Mouse (Mus musculus): ENCODE data around the gene Upk1b. TPM values are rescaled to one million over a fixed set of nuclear protein-coding genes. Genes with fewer than 3 reads are reported as not detected.

Upk1b gene
- total RNA-seq, 2 experiments from 2014 or later, result 2.5 to 6.2 TPM

DNA sequence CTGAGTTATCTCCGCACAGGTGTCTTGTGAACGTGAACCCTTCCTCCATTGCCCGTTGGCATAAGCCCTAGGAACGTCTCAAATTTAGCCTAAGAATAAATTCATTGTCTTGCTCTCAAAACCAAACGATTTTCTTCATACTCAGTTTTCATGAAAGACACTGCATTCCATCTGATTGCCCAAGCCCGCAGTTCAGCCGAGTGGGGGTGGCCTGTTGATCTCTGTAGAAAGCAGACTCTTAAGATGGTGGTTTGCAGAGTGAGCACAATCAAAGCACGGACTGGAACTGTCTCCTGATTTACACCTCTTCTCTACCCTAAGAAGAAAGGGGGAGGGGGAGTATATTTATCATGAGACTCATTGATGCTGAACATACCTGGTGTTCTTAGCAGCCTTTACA is 37.7 kb downstream of the Upk1b start:
- DNase-seq, result no peak

GRCm38 (mm10) chr16:38761972-38762371 is 38.2 kb downstream of the Upk1b start:
- peak; percentile 25 to 38 for DNase-seq

DNA sequence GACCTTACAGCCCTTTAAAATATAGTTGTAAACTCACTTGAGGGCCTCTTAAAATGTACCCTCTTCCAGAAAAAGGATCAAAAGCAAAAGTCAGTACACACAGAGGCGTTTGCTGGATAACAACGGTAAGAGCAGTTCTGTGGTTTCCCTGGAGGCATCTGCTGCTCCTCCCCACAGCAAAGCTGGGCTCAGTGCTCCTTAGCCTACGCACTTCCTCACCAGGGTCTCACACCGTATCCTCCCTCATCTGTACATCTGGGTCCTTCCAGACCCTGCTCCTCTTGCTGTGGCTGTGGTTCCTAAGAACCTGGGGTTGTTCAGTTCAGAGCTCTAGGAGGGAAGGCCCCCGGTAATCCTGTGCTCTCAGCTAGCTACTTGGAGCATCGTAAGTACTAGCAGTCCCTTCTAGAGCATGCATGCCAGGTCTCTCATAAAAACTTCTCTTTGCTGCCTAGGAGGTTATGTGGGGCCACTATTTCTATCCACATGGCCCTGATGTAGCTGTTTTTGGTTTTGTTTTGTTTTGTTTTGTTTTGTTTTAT is 39.2 kb downstream of the Upk1b start:
- DNase-seq, result no peak

DNA sequence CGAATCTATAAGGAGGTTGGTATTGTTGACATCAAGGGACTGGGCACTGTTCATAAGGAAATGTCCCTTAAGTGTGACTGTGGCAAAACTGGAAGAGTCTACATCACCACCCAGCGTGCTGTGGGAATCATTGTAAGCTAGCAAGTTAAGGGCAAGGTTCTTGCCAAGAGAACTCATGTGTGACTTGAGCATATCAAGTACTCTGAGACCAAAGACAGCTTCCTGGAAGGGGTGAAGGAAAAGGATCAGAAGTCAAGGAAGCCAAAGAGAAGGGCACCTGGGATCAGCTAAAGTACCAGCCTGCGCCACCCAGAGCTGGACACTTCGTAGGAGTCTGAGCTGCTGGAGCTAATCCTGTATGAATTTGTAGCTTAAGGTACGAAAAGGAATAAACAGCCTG is 39.9 kb downstream of the Upk1b start:
- no peak for DNase-seq

DNA sequence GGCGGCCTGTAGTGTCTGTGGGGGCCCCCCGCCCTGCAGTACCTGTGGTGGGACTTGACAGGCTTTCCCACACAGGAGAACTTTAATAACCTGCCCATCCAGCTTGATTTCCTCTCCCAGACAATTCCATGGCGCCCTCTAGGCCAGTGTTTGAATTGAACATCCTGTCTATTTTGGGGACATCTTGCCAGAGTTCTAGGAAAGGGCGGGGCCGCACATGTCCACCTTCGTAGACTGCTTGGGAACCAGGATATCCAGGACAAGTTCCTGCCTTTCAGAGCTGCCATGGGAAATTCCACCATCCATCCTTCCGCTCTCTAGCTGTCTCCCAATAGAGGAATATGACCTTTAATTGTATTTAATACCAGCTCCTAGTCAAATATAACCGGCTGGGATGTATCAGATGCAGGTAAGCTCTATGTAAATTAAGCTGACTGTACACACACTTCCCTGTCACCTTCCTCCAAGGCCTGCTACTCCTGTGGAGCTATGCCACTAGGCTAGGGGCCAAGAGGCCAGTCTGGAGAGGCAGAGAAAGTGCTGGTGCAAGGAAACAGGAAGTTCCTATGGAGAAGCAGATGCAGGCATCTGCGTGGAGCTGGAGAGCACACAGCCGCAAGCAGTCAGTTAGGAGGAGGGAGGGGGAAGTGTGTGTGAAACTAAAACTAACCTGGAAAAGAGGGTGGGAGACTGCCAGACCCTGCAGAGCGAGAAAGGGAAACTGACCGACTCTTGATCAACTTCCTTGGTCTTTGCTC is 41.8 kb downstream of the Upk1b start:
- DNase-seq, result peak; percentile 56 to 80

DNA sequence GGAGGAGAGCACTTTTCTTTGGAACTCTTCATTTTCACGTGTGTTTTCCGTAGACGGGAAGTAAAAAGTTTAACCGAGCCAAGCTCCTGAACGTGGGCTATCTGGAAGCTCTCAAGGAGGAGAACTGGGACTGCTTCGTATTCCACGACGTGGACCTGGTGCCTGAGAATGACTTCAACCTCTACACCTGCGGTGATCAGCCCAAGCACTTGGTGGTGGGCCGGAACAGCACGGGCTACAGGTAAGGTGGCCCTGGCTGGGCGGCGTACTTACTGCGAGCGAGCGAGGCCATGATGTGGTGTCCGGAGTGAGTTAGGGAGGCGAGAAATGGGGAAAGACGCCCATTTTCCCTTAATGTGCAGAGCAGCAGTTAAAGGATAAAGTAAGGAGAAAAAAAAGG is 42.5 kb downstream of the Upk1b start:
- no peak for DNase-seq

GRCm38 (mm10) chr16:38756572-38756971 is 43.6 kb downstream of the Upk1b start:
- no peak for DNase-seq

DNA sequence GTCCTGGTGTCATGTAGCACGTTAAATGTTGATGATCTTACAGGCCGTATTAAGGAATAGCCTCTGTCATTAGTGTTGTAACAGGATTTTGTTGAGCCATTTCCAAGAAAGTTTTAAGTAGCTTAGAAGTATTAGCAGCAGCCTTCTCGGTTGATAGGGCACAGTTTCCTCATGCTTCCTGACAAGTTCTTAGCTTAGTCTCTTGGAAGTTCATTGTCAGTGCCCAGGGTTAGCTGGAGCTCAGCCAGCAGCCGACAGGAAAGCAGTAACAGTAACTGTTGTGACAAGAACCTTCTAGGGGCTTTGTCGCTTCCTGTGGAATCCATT is 44.0 kb downstream of the Upk1b start:
- DNase-seq, result peak; percentile 31 to 37

- DNase-seq, result no peak
These were observed 44.5 kb downstream of the Upk1b start for GRCm38 (mm10) chr16:38755452-38756176.

GRCm38 (mm10) chr16:38753631-38754030 is 46.5 kb downstream of the Upk1b start:
- no peak for DNase-seq

GRCm38 (mm10) chr16:38750803-38751202 is 49.3 kb downstream of the Upk1b start:
- no peak for DNase-seq

GRCm38 (mm10) chr16:38743941-38744673 is 56.0 kb downstream of the Upk1b start:
- peak in 1 of 2 experiments; percentile 68 for DNase-seq

GRCm38 (mm10) chr16:38742659-38743131 is 57.4 kb downstream of the Upk1b start:
- peak; percentile 42 to 56 for DNase-seq

- DNase-seq, result peak; percentile 83 to 89
These were observed 57.9 kb downstream of the Upk1b start, which contains the start of gene B4galt4 for GRCm38 (mm10) chr16:38742113-38742658. Gene B4galt4, plus strand, starts transcription at chr16:38742264.

DNA sequence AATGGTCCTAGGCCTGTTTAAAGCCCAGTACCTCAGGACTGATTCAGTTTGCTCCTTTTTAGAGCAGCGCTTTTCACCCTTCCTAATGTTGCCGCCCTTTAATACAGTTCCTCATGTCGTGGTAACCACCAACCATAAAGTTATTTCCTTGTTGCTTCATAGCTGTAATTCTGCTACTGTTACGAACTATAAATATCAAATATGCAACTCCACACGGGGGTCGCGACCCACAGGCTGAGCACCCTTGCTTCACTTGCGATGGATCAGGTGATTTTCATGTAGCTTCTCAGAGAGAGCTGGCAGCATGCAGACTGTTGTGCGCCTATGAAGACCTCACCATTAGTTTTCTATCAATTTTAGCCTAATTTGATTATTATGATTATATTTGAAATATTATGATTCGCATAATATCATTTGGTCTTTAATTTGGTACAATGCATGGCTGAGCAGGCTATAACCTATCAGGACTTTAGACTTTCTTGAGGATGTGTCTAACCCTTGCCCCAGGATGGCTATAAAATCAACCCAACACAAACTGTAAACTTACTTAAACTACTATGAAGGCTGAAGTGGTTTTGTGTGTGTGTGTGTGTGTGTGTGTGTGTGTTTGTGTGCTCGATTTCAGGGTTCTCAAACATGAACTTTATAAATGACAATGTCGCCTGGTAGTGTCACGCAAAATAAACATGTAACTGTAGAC is 58.8 kb downstream of the Upk1b start:
- DNase-seq, result no peak

DNA sequence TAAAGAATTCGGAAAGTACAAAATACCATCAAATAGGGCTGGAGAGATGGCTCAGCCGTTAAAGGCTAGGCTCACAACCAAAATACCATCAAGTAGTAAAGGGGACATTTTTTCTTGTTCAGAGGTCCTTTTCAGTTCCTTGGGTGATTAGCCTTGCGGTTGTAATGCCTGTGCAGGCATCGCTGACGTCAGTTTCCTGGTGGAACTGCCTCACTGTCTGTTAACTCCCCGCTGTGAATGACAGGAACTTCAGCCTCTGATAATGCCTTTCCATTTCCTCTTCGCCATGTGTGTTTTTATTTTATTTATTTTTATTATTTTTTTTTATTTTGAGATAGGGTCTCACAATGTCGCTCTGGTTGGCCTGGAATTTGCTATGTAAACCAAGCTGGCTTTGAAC is 69.2 kb downstream of the Upk1b start:
- peak; percentile 45 to 75 for DNase-seq

- peak; percentile 63 to 72 for DNase-seq
These were observed 70.4 kb downstream of the Upk1b start for GRCm38 (mm10) chr16:38729610-38730288.

DNA sequence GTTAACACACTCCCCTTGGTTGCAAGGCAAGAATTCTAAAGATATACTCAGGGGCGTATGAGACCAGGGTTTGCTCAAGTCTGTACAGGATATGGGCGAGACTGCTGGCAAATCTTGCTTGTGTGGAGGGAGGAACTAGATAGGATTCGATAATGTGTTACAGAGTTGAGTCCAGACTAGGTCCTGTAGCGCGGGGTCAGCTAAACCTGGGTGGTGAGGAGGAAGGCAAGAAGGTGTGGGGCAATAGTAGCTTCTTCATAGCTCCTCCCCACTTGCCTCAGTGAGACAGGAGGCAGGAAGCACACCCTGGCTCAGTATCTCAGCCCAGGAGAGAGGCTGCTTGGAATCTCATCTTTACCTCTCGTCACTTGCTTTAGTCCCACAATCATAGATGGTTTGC is 71.0 kb downstream of the Upk1b start:
- no peak for DNase-seq

- DNase-seq, result no peak
These were observed 71.5 kb downstream of the Upk1b start for GRCm38 (mm10) chr16:38728576-38729132.

- peak; percentile 64 to 85 for DNase-seq
These were observed 75.2 kb downstream of the Upk1b start for GRCm38 (mm10) chr16:38724974-38725373.

DNA sequence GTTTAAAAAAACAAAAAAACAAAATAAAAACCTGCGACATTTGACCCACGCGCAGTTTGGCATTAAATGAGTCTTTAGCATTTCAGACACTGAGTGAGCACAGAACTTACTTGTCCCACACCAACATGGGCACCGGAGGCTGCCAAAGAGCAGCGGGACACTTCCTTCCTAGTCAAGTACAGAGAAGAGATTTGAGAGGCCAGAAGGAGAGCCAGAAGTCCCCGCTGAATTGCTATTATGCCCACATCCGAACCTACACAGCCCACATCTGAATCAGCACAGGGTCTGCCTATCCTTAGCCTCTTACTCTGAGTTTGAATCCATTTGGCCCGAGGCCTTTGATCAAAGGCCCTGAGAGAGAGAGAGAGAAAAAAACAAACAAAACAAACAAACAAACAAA is 75.9 kb downstream of the Upk1b start:
- DNase-seq, result peak in 1 of 2 experiments; percentile 16
